Mouse (Mus musculus): Measurements from ENCODE around the gene Phf2.
"Not testable (repeated sequence)": the region's sequence is repeated elsewhere in the genome, so short reads cannot be mapped to it uniquely, and the experiment has no call there.

Gene Phf2

GRCm38 (mm10) chr13:48857246-48857932 lies 13.5 kb downstream of the Phf2 start:
- no peak for DNase-seq

- DNase-seq = no peak
Measured at GRCm38 (mm10) chr13:48853947-48854346, 17.0 kb downstream of the Phf2 start.

GRCm38 (mm10) chr13:48853475-48853874 lies 17.4 kb downstream of the Phf2 start:
- DNase-seq = no peak

GRCm38 (mm10) chr13:48852859-48853258 lies 18.1 kb downstream of the Phf2 start:
- no peak for DNase-seq

- no peak for DNase-seq
Measured at GRCm38 (mm10) chr13:48851719-48852118, 19.2 kb downstream of the Phf2 start.

DNA sequence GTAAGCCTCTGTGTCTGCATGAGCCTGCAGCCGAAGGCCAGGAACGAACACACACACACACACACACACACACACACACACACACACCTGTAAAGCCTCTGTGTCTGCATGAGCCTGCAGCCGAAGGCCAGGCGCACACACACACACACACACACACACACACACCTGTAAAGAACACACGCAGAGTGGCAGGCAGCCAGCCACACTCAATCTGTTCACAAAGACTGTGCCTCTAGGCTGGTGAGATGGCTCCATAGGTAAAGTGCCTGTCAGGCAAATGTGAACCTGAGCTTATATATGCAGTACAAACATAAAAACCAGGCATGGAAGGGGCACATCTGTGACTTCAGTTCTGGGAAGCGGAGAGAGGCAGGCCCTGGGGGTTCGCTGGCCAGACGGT lies 20.1 kb downstream of the Phf2 start:
- no peak for DNase-seq

DNA sequence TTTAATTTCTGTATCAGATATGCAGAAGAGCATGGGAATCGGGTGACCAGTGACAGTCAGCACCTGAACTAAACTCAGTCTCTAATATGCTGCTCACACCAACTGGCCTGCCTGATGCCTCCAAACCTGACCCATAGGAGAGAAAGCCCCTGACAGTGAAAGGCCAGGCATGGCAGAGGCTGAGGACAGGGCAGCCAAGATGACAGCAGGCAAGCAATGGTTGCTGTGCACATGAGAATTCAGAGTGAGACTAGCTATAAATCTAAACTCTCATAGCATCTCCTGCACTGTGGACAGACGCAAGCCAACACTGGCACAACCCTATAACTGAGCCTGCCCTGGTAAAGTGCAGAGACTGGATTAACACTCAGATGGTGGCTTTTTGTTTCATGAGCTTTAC lies 20.6 kb downstream of the Phf2 start:
- no peak for DNase-seq

GRCm38 (mm10) chr13:48849155-48849554 lies 21.8 kb downstream of the Phf2 start:
- peak in 1 of 2 experiments; percentile 29 for DNase-seq

GRCm38 (mm10) chr13:48845308-48845707 lies 25.6 kb downstream of the Phf2 start:
- DNase-seq = peak in 1 of 2 experiments; percentile 52

DNA sequence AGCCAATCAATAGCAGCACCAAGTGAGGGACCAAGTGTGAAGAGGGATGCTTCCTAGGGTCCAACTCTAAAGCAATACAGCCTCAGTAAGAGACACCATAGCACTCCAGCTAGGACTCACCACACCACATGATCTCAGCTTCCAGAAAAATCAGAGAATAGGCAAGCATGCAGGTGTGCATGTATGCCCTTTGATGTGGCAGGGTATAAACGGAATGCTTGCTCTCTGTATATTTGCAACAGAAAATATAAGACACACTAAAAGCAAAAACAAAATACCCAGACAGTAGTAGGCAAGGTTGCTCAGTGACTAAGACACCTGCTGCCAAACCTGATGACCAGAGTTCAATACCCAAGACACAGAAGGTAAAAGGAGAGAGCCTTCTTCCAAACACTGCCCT lies 27.4 kb downstream of the Phf2 start:
- DNase-seq = peak; percentile 52 to 61

- no peak for DNase-seq
Measured at GRCm38 (mm10) chr13:48841905-48842592, 28.9 kb downstream of the Phf2 start.

GRCm38 (mm10) chr13:48838284-48838683 lies 32.6 kb downstream of the Phf2 start:
- no peak for DNase-seq

- peak; percentile 46 to 69 for DNase-seq
Measured at GRCm38 (mm10) chr13:48837537-48837936, 33.4 kb downstream of the Phf2 start.

GRCm38 (mm10) chr13:48830528-48831250 lies 40.2 kb downstream of the Phf2 start:
- no peak for DNase-seq

DNA sequence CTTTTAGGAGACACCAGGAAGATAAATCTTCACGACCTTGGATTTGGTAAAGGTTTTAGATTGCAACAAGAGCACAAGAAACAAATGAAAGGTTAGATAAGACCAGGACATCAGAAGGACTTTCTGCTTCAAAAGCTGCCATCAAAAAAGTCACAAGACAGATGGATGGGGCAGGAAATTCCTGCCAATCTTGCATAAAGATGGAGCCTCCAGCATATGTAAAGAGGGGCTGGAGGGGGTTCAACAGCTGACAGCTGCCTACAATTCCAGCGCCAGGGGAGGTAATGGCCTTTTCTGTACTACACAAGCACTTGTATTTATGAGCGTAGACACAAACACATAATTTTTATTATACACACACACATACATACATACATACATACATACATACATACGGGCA lies 41.1 kb downstream of the Phf2 start:
- DNase-seq = no peak

DNA sequence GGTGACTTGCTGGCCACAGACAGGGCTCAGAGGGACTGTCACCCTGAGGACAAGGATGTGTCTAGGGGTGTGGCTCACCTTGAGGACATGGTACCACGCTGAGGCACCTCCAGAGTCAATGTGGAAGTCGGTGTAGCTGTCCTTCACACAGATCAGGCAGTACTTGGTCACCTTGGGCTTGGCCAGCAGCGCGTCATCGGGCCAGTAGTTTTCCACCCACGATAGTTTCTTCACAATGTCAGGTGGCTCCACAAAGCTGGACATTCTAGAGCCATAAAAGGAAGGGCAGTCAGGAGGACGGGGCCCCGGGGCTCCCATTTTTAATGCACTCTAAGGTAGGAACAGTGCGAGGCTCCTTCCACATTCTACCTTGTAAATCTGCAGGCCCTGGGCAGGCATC lies 48.0 kb downstream of the Phf2 start:
- no peak for DNase-seq

DNA sequence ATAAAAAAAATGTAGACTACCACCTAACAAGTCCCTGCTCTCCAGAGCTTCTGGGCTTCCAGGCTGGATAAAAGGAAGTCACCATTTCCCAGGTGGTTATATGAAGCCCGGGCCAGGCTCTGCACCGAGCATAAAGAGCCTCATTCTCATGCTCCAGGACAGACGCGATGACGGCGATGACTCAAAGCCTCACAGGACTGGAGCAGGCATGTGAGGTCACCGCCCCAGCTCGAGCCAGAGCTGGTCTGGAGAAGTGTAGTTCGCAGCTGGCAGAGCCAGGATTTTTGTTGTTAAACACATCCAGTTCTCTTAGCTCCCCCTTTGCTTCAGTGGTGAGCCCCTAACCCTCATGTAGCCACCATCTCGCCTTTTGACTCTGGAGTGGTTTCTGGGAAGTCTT lies 48.6 kb downstream of the Phf2 start:
- DNase-seq = no peak

GRCm38 (mm10) chr13:48819131-48819530 lies 51.8 kb downstream of the Phf2 start:
- DNase-seq = no peak

GRCm38 (mm10) chr13:48814406-48814805 lies 56.5 kb downstream of the Phf2 start:
- DNase-seq = no peak

DNA sequence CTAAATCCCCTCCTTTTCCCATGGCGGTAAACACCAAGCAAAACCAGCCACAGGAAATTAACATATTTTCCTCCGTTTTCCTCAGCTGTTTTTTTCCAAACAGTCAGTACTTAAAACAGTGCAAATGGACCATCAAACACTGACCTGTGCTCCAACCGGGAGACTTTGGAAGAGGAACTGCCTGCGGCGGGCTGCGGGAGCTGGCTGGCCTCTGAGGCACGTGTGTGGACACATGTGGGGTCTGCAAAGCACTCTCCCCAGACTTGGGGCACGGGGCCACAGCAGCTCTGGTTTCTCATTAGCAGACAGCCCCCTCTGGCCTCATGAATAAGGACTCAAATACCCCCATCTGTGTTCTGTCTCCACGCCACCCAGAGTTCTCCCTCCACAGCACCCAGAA lies 59.9 kb downstream of the Phf2 start:
- DNase-seq = peak in 1 of 2 experiments; percentile 5

DNA sequence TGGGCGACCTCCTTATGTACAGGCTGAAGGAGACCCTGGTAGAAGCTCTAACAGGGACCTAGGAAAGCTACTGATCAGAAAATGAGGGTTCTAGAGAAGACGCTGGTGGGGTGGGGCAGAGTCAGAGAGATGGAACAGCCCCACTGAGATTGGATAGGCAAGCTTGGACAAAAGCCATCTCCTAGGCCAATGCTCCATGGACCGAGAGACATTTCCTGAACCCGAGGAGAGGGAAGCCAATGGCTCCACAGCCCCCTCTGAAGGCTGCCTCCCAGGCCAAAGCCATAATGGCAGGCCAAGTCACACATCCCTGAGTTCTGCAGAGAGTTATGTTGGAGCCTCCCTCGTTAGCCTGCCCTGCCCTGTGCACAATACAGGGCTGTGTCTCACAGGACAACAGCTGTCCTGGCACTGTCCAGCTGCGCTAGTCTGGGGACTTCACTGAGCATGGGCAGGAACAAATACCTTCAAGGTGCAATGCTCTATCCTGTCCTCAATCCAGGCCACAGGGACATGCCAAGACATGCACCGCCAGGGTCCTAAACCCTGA lies 60.6 kb downstream of the Phf2 start:
- no peak for DNase-seq

DNA sequence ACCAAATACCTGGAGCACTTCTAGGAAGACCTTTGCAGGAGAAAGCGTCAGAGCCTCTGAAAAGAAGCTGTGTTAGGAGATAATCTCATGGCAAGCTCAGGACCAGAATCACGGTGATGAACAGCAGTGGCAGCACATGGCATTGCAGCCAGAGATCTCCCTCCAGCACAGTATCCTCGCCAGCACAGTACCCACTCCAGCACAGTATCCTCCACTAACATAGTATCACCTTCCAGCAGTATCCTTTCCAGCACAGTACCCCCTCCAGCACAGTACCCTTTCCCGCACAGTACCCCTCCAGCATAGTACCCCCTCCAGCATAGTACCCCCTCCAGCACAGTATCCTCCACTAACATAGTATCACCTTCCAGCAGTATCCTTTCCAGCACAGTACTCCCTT lies 61.3 kb downstream of the Phf2 start:
- DNase-seq = not testable (repeated sequence)

- peak; percentile 59 to 64 for DNase-seq
Measured at GRCm38 (mm10) chr13:48807481-48808031, 63.4 kb downstream of the Phf2 start.

Data from thymus, postnatal 36 days (tissue).